Mouse (Mus musculus) liver, embryonic 11.5 days (tissue): ENCODE measurements around the gene Ptn. TPM values are rescaled to one million over a fixed set of nuclear protein-coding genes. Genes with fewer than 3 reads are reported as not detected.
A peak's percentile ranks its signal among the peaks of the same experiment; 100 is the strongest.

Source experiments
- ATAC-seq: fragments of 200-750 bp; cut with Nextera tagmentation; replicated peaks from 2 replicates; pipeline ENCODE4 v1.8.0; 2017; ENCODE audit warnings: moderate number of reproducible peaks, mild to moderate bottlenecking, moderate TSS enrichment, moderate library complexity; ENCODE audit not compliant: low FRiP score
- DNase-seq: peaks from one replicate; pipeline ENCODE4 v3.0.0-alpha.2; 2017; ENCODE audit warnings: low spot score
- H3K27ac ChIP-seq: fragments of 300-500 bp; sonication (generic); 2 replicates; pipeline ENCODE4 v1.5.1; 2014; ENCODE audit warnings: mild to moderate bottlenecking, low read depth, low read length, control low read depth
- H3K27me3 ChIP-seq: fragments of 300-500 bp; sonication (generic); replicated peaks from 2 replicates; pipeline ENCODE4 v1.6.1; 2014; ENCODE audit warnings: low read length, mixed read lengths; ENCODE audit not compliant: control insufficient read depth, insufficient read depth
- H3K36me3 ChIP-seq: fragments of 300-500 bp; sonication (generic); 2 replicates; pipeline ENCODE4 v1.6.1; 2014; ENCODE audit warnings: mild to moderate bottlenecking, low read length, moderate library complexity, mixed read lengths; ENCODE audit not compliant: control insufficient read depth, insufficient read depth
- H3K4me1 ChIP-seq: fragments of 300-500 bp; sonication (generic); replicated peaks from 2 replicates; pipeline ENCODE4 v1.6.1; 2014; ENCODE audit warnings: low read length, mixed read lengths; ENCODE audit not compliant: control insufficient read depth, insufficient read depth
- H3K4me2 ChIP-seq: fragments of 300-500 bp; sonication (generic); 2 replicates; pipeline ENCODE4 v1.6.1; 2014; ENCODE audit warnings: mild to moderate bottlenecking, control low read depth, moderate library complexity
- H3K4me3 ChIP-seq: fragments of 300-500 bp; sonication (generic); 2 replicates; pipeline ENCODE4 v1.5.1; 2014; ENCODE audit warnings: low read depth, low read length, control low read depth
- H3K9ac ChIP-seq: fragments of 300-500 bp; sonication (generic); 2 replicates; pipeline ENCODE4 v1.6.1; 2014; ENCODE audit warnings: low read depth, low read length, control low read depth
- H3K9me3 ChIP-seq: fragments of 300-500 bp; sonication (generic); 2 replicates; pipeline ENCODE4 v1.6.1; 2016; ENCODE audit warnings: low read length, inconsistent platforms, mixed read lengths; ENCODE audit not compliant: control insufficient read depth
- WGBS: fragments of 180-500 bp; shearing (Covaris S2); extraction: QIAGEN DNeasy Blood & Tissue Kit; methylation state at CpG from one replicate; pipeline ENCODE4 v1.1.7; 2014; 5-methylcytosine and 5-hydroxymethylcytosine counted together
- polyA plus RNA-seq: library from polyadenylated mRNA; unstranded; fragments of >200 nt; fragmentation: Nextera tagmentation; extraction: Ambion mirVana; gene quantifications from 2 replicates; pipeline ENCODE4 v1.2.1, GENCODE M21; 2014

Gene Ptn
- polyA plus RNA-seq, 1 experiment from 2014 or later = 261 TPM

DNA sequence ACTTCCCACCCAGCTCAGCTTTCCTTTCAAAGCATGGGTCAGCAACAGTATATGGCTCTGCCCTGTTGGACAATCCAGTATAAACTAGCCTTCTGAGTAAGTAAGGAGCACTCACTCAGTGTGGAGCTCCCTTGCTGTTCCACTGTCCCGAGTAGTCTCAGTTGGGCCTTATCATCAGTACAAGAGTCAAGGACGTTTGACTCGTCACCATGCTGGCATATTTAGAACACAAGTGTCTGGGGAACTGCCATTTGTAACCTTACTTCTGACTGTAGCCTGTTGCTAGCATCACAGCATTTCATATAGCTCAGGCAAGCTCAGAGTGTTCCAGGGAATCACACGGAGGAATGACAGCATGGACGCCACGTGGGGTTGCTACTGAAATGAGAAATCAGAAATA, 3.1 kb downstream of the Ptn start:
- Histone ChIP-seq H3K27ac (no peak overlapping the region), H3K9ac (no peak overlapping the region), H3K4me1 (no peaks in the 10 kb centered on the region), H3K9me3 (no peaks in the 10 kb centered on the region), H3K4me2 (peak overlapping the region; percentile 37; the same call in 1 of the 2 replicates), H3K36me3 (no peaks in the 10 kb centered on the region; the same call in 1 of the 2 replicates), H3K27me3 (no peaks in the 10 kb centered on the region), H3K4me3 (no peak overlapping the region)
- DNase-seq = no peak
- 74% methylated on average over 6 of the region's 6 CpGs for WGBS
- ATAC-seq = no peak

- H3K36me3 ChIP-seq = no peaks in the 10 kb centered on the region
- no peak overlapping the region for H3K4me3 ChIP-seq
- no peak overlapping the region for H3K27ac ChIP-seq
- no peaks in the 10 kb centered on the region for H3K27me3 ChIP-seq
- H3K4me2 ChIP-seq = no peak overlapping the region
- H3K4me1 ChIP-seq = no peaks in the 10 kb centered on the region
- DNase-seq (no peak), ATAC-seq (no peak)
- whole genome bisulfite sequencing = 75% methylated on average over 5 of the region's 5 CpGs
- no peaks in the 10 kb centered on the region for H3K9me3 ChIP-seq
- H3K9ac ChIP-seq = no peak overlapping the region
These were observed 9.6 kb downstream of the Ptn start for GRCm38 (mm10) chr6:36800309-36800946.

- DNase-seq (no peak), ATAC-seq (no peak)
- Histone ChIP-seq H3K27me3 (no peaks in the 10 kb centered on the region), H3K36me3 (no peaks in the 10 kb centered on the region), H3K4me3 (no peak overlapping the region), H3K9ac (no peak overlapping the region), H3K4me2 (no peak overlapping the region), H3K4me1 (no peaks in the 10 kb centered on the region), H3K9me3 (no peaks in the 10 kb centered on the region), H3K27ac (no peak overlapping the region)
- WGBS = 62% methylated on average over 3 of the region's 3 CpGs
These were observed 12.9 kb downstream of the Ptn start for GRCm38 (mm10) chr6:36797066-36797655.

DNA sequence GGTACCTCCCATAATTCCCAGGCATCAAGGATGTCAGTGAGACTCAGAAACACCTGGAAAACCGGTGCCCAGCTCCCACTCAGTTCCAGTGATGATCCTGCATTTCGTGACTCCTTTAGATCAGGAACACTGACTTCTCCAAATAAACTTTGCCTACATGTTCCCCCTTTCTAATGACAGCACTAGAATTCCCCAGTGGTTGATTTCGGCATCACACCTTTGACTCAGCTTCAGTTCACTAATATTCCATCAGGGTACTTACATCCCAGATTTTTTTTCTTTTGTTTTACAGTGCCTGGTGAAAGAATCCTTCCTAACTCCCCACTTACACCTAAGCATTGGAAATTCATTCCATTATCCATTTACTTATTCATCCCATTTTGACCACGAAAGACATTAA, 15.5 kb downstream of the Ptn start:
- no peak for ATAC-seq
- no peak overlapping the region for H3K27ac ChIP-seq
- H3K4me3 ChIP-seq = no peak overlapping the region
- 73% methylated on average over 4 of the region's 4 CpGs for WGBS
- no peaks in the 10 kb centered on the region for H3K36me3 ChIP-seq
- no peaks in the 10 kb centered on the region for H3K27me3 ChIP-seq
- H3K9ac ChIP-seq = no peak overlapping the region
- H3K4me1 ChIP-seq = no peaks in the 10 kb centered on the region
- no peak for DNase-seq
- no peaks in the 10 kb centered on the region for H3K9me3 ChIP-seq
- H3K4me2 ChIP-seq = no peak overlapping the region

DNA sequence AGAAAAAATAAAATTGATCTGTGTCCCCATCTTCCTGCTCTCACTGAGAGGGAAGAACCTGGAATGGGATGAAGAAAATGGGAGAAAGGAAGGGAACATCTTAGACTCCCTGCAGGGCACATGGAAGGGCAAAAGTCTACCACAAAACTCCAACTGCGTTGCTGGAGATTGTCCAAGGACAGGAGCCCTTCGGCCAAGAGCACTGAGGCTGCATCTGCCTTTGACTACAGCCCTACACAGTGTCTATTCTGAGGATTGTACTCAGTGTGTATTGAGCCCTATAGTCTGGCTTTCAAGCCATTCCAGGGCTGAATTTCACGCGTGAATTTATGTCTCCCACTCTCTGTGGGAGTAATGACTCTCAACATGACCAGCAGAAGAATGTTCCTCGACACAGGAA, 16.2 kb downstream of the Ptn start:
- no peak overlapping the region for H3K4me2 ChIP-seq
- H3K4me3 ChIP-seq = no peak overlapping the region
- DNase-seq (no peak), ATAC-seq (no peak)
- H3K4me1 ChIP-seq = no peaks in the 10 kb centered on the region
- WGBS = 67% methylated on average over 5 of the region's 5 CpGs
- H3K27ac ChIP-seq = no peak overlapping the region
- no peaks in the 10 kb centered on the region for H3K36me3 ChIP-seq
- H3K9ac ChIP-seq = no peak overlapping the region
- H3K27me3 ChIP-seq = no peaks in the 10 kb centered on the region
- H3K9me3 ChIP-seq = no peaks in the 10 kb centered on the region

DNA sequence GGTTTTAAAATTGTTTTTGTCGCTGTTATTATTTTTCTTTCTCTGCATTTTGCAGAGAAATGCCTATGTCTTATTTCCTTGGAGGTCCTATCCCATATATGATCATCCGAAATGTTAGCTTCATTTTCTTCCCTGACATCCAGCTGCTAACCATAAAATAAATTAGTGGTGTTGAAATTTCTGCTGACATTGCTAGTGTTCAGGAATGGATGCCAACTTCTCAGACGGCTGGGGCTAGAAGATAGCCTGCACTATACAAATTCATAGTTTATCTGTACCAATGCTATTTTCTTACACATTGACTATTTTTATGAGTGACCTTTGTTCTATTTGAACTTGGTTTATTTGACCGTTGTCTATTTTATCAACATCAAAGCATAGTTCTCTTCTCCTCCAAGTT, 20.8 kb downstream of the Ptn start:
- no peak for DNase-seq
- WGBS = 70% methylated on average over 4 of the region's 4 CpGs
- no peaks in the 10 kb centered on the region for H3K9me3 ChIP-seq

GRCm38 (mm10) chr6:36788576-36789191, 21.3 kb downstream of the Ptn start:
- no peak overlapping the region for H3K9ac ChIP-seq
- no peak for ATAC-seq
- DNase-seq = no peak

More for the DNA sequence above, 20.8 kb downstream of the Ptn start:
- no peak for ATAC-seq
- H3K9ac ChIP-seq = no peak overlapping the region
- H3K4me3 ChIP-seq = no peak overlapping the region
- H3K4me2 ChIP-seq = no peak overlapping the region
- H3K27me3 ChIP-seq = no peaks in the 10 kb centered on the region
- H3K27ac ChIP-seq = no peak overlapping the region
- no peaks in the 10 kb centered on the region for H3K36me3 ChIP-seq
- H3K4me1 ChIP-seq = no peaks in the 10 kb centered on the region

DNA sequence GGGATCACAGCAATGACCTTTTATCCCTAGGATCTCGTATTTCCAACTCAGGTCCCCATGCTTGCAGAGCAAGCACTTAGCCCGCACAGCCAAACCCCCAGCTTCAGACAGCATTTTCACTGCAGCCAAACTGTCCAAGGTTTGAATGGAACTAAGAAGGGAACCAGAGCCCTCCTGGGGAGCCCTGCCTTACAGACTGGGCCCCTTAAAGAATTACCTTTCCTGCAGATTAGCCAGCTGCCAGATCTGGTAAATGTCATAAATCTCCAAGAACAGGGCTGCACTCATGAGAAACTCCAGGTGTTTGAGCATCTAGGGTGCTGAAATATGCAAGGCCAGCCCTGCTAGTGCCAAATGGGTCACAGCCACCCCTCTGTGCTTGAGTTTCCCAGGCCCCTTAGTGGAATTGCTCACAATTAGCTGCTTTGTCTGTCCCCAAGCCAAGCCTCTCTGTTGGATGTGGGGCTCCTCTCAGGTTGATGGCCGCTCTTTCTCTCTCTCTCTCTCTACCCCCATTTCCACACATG, 25.3 kb downstream of the Ptn start:
- WGBS = 57% methylated on average over 3 of the region's 3 CpGs
- Histone ChIP-seq H3K27ac (no peak overlapping the region), H3K9me3 (no peaks in the 10 kb centered on the region), H3K4me1 (no peaks in the 10 kb centered on the region), H3K36me3 (no peaks in the 10 kb centered on the region), H3K9ac (no peak overlapping the region), H3K4me3 (no peak overlapping the region), H3K27me3 (no peaks in the 10 kb centered on the region), H3K4me2 (no peak overlapping the region)
- ATAC-seq (no peak), DNase-seq (no peak)

More at GRCm38 (mm10) chr6:36788576-36789191, 21.3 kb downstream of the Ptn start:
- H3K9me3 ChIP-seq = no peaks in the 10 kb centered on the region
- no peak overlapping the region for H3K4me2 ChIP-seq
- H3K27me3 ChIP-seq = no peaks in the 10 kb centered on the region
- no peaks in the 10 kb centered on the region for H3K4me1 ChIP-seq
- no peaks in the 10 kb centered on the region for H3K36me3 ChIP-seq
- WGBS = 55% methylated on average over 12 of the region's 12 CpGs
- no peak overlapping the region for H3K4me3 ChIP-seq
- H3K27ac ChIP-seq = no peak overlapping the region
